Mouse (Mus musculus): ENCODE data around the gene Aipl1.
"Not testable (repeated sequence)": the region's sequence is repeated elsewhere in the genome, so short reads cannot be mapped to it uniquely, and the experiment has no call there.

Gene Aipl1

GRCm38 (mm10) chr11:72016518-72017252 is 20.6 kb downstream of the Aipl1 start:
- no peak for DNase-seq (ENCODE audit: low read depth, low spot score)

DNA sequence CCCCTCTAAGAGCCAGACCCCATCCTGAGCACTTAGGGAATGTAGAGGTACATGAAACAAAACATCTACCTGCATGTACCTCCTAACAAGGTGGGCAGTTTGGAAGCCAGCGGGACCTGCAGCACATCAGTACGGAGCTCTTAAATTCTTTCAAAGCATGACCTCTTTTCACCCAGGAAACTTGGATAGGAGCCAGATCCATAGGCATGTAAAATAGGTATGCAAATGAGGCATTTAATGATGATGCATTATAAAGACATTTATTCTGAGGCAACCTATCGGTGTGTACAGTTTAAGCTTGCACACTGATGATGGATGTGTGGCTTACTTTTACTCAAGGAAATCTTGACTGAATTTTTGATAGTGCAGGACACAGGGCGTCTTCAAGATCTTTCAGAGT is 22.6 kb downstream of the Aipl1 start:
- DNase-seq (ENCODE audit: low read depth, low spot score), result no peak

DNA sequence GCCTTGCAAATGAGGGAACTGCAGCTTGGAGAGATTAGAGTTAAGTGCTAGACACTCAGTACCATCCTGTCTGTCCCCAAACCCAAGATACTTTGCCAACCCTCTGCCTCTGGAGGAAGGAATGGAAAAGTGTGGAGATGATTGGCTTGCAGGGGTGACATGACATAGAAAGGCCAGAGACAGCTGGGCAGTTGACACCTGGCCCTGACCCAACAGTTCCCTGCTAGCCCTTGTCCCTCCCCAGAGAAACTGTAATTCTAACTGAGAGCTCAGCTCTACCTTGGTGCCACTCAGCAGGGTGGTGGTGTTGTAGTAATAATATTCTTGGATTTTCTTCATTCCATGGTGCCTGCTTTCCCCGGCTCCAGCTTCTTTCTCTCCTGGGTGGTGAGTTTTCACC is 25.4 kb downstream of the Aipl1 start:
- DNase-seq (ENCODE audit: low read depth, low spot score), result no peak

- DNase-seq (ENCODE audit: low read depth, low spot score), result no peak
Observed at GRCm38 (mm10) chr11:72010940-72011722, 26.2 kb downstream of the Aipl1 start.

GRCm38 (mm10) chr11:72010367-72010766 is 26.9 kb downstream of the Aipl1 start:
- DNase-seq (ENCODE audit: low read depth, low spot score), result no peak

DNA sequence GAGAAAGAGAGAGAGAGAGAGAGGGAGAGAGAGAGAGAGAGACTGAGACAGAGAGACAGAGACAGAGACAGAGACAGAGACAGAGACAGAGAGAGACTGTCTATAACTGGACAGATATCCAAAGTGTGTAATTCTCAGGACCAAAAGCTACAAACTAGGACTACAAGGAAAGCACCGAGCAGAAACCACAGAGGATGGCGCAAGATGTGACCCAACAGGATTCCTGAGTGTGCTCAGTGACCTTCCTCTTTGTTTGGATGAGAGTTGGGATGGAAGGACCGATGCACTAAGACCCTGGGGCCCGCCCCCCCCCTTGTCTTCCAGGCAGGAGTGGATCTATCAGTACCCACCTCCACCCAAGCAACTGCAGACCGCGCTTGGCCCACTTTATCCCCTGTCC is 31.8 kb downstream of the Aipl1 start:
- DNase-seq (ENCODE audit: low read depth, low spot score), result no peak

DNA sequence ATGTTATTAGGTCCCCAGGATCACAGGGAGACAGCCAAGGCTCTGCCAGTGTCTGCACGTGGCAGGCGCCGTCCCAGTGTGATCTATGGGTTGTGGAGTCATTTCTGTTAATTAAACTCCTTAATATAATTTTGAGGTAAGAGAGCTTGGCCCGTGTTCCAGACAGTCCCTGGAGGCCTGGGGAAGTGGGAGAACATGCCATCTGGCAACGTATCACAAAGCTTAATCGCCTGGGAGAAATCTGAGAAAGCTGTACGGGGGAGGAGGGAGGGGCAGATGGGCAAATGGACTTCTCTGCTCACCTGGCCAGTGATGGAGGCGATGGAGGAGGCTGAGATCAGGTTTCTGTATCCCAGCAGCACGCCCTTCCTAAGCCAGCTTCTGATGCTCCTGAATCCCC is 34.1 kb downstream of the Aipl1 start:
- DNase-seq (ENCODE audit: low read depth, low spot score), result no peak

GRCm38 (mm10) chr11:72002138-72002853 is 35.0 kb downstream of the Aipl1 start:
- DNase-seq (ENCODE audit: low read depth, low spot score), result no peak

- DNase-seq (ENCODE audit: low read depth, low spot score), result no peak
Observed at GRCm38 (mm10) chr11:72000194-72000593, 37.1 kb downstream of the Aipl1 start.

DNA sequence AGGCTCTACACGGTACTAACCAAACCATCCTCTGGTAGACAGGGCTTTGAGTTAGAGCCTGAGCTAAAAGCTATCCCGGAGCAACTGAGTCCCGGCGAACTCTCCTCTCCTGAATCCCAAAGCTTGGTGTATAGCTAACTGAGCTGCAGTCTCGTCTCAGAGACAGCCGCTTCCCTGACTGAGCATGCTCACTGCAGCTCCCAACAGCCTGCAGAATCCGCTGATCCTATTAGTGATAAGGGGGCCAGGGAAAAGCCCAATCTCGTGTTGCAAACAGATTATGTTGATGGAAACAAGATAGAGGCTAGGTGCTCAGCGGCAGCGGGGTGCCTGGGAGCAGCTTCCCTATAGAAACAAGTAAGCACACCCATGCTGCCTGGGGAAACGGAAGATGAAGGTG is 40.5 kb downstream of the Aipl1 start:
- DNase-seq (ENCODE audit: low read depth, low spot score), result no peak

GRCm38 (mm10) chr11:71995968-71996511 is 41.3 kb downstream of the Aipl1 start:
- peak; percentile 53 for DNase-seq (ENCODE audit: low read depth, low spot score)

DNA sequence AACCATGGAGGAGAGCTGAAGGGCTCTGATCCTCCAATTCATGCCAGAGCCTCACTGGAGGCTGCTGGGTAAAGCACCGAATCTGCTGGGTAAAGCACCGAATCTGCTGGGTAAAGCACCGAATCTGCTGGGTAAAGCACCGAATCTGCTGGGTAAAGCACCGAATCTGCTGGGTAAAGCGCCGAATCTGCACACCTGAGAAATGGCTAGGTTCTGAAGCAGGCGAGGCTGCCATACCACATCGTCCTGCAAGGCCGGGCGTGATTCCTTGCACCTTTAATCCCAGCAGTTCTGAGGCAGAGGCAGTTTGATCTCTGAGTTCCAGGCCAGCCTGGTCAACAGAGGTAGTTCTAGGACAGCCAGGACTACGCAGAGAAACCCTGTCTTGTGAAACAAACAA is 44.9 kb downstream of the Aipl1 start:
- DNase-seq (ENCODE audit: low read depth, low spot score), result no peak

GRCm38 (mm10) chr11:71991541-71991940 is 45.8 kb downstream of the Aipl1 start:
- peak; percentile 34 for DNase-seq (ENCODE audit: low read depth, low spot score)

DNA sequence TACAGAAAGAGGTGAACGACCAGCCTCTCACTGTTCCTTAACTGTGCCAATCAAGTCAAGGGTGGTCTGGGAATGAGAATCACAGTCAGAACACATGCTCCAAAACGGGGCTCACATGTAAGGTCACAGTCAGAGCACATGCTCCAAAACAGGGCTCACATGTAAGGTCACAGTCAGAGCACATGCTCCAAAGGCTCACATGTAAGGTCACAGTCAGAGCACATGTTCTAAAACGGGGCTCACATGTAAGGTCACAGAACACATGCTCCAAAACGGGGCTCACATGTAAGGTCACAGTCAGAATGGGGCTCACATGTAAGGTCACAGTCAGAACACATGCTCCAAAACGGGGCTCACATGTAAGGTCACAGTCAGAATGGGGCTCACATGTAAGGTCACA is 47.9 kb downstream of the Aipl1 start:
- not testable (repeated sequence) for DNase-seq (ENCODE audit: low read depth, low spot score)

DNA sequence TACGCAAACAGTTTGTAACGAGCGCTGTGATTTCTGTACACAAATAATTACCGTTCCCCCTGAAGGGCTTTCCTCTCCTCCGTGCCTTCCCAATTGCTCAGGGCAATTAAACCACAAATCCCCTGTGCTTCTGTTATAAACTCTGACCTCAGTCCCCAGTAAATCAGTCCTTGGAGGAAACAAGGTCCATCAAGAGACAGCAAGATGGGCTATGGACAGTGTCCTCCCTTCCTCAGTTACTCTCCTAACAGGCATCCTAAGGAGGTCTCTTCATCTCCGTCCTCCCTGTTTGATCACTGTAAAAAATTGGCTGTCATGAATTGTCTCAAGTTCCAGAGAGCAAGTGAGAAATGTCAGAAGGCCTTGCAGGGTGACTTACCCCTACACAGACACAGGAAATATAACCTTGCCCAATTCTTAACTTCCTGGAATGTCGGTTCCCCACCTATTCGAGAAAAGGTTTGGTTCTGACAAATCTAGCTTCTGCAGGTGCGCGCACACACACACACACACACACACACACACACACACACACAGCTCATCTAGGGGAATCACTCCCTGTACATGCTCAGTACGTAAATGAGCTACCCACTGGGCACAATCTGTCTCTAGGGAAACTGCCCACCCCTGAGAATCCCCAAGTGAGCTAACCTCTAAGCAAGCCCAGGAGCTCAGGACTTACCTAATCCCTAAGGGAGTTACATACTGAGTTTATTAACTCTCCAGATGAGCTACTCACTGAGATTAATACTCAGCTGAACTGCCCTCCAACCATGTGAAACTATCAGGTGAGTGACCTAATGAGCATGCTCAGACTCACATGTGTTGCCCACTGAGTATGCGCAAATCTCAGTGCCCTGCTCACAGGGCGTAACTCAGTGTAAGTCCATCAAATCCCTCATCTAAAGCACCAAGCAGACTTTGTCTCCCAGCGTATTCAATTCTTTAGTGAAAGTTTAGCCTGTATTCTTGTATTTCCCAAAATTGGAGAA is 49.9 kb downstream of the Aipl1 start:
- no peak for DNase-seq (ENCODE audit: low read depth, low spot score)

DNA sequence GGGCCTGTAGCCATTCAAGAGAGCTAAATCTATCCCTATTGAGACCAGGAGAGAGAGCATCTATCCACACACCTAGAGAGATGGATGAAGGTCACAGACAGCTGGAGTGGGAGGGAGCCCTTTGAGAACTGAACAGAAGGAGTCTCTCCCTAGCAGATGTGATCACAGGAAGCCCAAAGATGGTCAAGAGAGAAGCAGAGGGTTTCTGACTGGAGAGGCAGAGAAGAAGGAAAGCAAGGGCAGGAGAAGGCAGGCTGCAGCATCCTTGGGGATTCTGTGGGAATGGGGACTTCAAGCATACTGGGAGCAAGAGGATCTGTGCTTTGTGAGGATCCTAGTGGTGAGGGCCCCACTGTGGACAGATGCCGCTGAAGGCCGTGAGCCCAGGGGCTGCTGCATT is 51.5 kb downstream of the Aipl1 start:
- no peak for DNase-seq (ENCODE audit: low read depth, low spot score)

GRCm38 (mm10) chr11:71985101-71985711 is 52.1 kb downstream of the Aipl1 start:
- no peak for DNase-seq (ENCODE audit: low read depth, low spot score)

GRCm38 (mm10) chr11:71984093-71984492 is 53.2 kb downstream of the Aipl1 start:
- DNase-seq (ENCODE audit: low read depth, low spot score), result no peak
